Mouse (Mus musculus) heart, embryonic 16.5 days (tissue): ENCODE data around the gene Pias3. TPM values are rescaled to one million over a fixed set of nuclear protein-coding genes. Genes with fewer than 3 reads are reported as not detected.
A peak's percentile ranks its signal among the peaks of the same experiment; 100 is the strongest.
"Not testable (repeated sequence)": the region's sequence is repeated elsewhere in the genome, so short reads cannot be mapped to it uniquely, and the experiment has no call there.

Source experiments
- ATAC-seq: fragments of 200-750 bp; cut with Nextera tagmentation; replicated peaks from 2 replicates; pipeline ENCODE4 v1.8.0; 2017; ENCODE audit warnings: moderate number of reproducible peaks; ENCODE audit not compliant: insufficient read depth, low FRiP score; ENCODE audit errors: extremely low read depth
- H3K27ac ChIP-seq: fragments of 300-500 bp; sonication (generic); 2 replicates; pipeline ENCODE4 v1.5.1; 2014; ENCODE audit warnings: mild to moderate bottlenecking, low read length, control low read depth, moderate library complexity
- H3K27me3 ChIP-seq: fragments of 300-500 bp; sonication (generic); 2 replicates; pipeline ENCODE4 v1.6.1; 2014; ENCODE audit warnings: low read length, mixed read lengths; ENCODE audit not compliant: control insufficient read depth, insufficient read depth
- H3K36me3 ChIP-seq: fragments of 300-500 bp; sonication (generic); 2 replicates; pipeline ENCODE4 v1.6.1; 2014; ENCODE audit not compliant: control insufficient read depth, insufficient read depth
- H3K4me1 ChIP-seq: fragments of 300-500 bp; sonication (generic); 2 replicates; pipeline ENCODE4 v1.6.1; 2014; ENCODE audit warnings: low read length, mixed read lengths; ENCODE audit not compliant: control insufficient read depth, insufficient read depth
- H3K4me2 ChIP-seq: fragments of 300-500 bp; sonication (generic); 2 replicates; pipeline ENCODE4 v1.6.1; 2014; ENCODE audit warnings: low read depth, mild to moderate bottlenecking, control low read depth, low read length
- H3K4me3 ChIP-seq: fragments of 300-500 bp; sonication (generic); 2 replicates; pipeline ENCODE4 v1.5.1; 2014; ENCODE audit warnings: mild to moderate bottlenecking, control low read depth, low read length
- H3K9ac ChIP-seq: fragments of 300-500 bp; sonication (generic); 2 replicates; pipeline ENCODE4 v1.6.1; 2014; ENCODE audit warnings: low read length, control low read depth
- H3K9me3 ChIP-seq: fragments of 300-500 bp; sonication (generic); replicated peaks from 2 replicates; pipeline ENCODE4 v1.6.1; 2016; ENCODE audit warnings: low read length; ENCODE audit not compliant: control insufficient read depth
- WGBS: fragments of 180-500 bp; shearing (Covaris S2); extraction: QIAGEN DNeasy Blood & Tissue Kit; methylation state at CpG from one replicate; pipeline ENCODE4 v1.1.7; 2014; 5-methylcytosine and 5-hydroxymethylcytosine counted together
- polyA plus RNA-seq: library from polyadenylated mRNA; unstranded; fragments of >200 nt; fragmentation: Nextera tagmentation; extraction: Ambion mirVana; gene quantifications from 2 replicates; pipeline ENCODE4 v1.2.1, GENCODE M21; 2015

Pias3 gene
- 33.6 and 37.5 TPM in 2 replicates for polyA plus RNA-seq

DNA sequence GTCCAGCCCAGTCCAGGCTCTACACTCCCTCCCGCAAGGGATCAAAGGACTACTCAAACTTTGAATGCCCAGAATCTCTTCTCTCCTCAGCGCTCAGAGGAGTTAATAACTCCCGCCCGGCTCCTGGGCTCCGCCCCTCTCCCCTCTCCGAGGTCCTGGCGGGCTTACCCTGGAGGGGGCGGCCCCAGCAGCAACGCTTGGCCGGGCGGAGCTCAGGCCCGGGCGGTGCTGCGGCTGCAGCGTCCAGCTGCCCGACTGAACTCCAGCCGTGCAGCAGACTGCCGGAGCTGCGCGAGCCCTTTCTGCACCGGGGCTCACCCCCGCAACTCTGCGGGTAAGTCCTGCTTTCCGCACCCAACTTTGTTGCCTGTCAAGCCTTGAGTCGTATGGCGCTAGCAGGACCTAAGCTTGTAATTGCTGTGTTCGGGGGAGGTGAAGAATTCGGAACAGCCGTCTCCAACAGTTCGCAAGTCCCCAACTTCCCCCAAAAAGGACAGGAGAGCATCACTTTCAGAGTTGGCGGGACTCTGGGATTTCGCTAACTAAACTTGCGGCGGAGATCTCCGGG lies at the start of gene Pias3:
Gene Pias3 (plus strand): TSS at position 187 of the 568 bp plus-strand sequence.
- H3K4me3 ChIP-seq, result peak within 1 kb of the TSS; percentile 93
- H3K4me1 ChIP-seq, result peaks cover 21% of the 10 kb centered on the region
- peaks cover 16% of the 10 kb centered on the region for H3K36me3 ChIP-seq
- no peaks in the 10 kb centered on the region for H3K27me3 ChIP-seq
- peak; percentile 87 for ATAC-seq
- H3K9ac ChIP-seq, result peak within 1 kb of the TSS; percentile 95
- H3K27ac ChIP-seq, result peak within 1 kb of the TSS; percentile 95
- under 1% methylated on average over 34 of the region's 35 CpGs for WGBS
- no peaks in the 10 kb centered on the region for H3K9me3 ChIP-seq
- H3K4me2 ChIP-seq, result peak within 1 kb of the TSS; percentile 90

- Histone ChIP-seq H3K27me3 (no peaks in the 10 kb centered on the region), H3K4me1 (peaks cover 9% of the 10 kb centered on the region), H3K27ac (no peak overlapping the region), H3K36me3 (peaks cover 16% of the 10 kb centered on the region), H3K4me3 (no peak overlapping the region), H3K9ac (no peak overlapping the region), H3K9me3 (no peaks in the 10 kb centered on the region), H3K4me2 (no peak overlapping the region)
- 84% methylated on average over 3 of the region's 3 CpGs for WGBS
- ATAC-seq, result no peak
Measured at GRCm38 (mm10) chr3:96647365-96647764, 48.8 kb upstream of the Pias3 start.

GRCm38 (mm10) chr3:96660901-96661300 lies 35.3 kb upstream of the Pias3 start:
- no peaks in the 10 kb centered on the region for H3K9me3 ChIP-seq
- no peak overlapping the region for H3K4me3 ChIP-seq
- no peak for ATAC-seq
- H3K27ac ChIP-seq, result no peak overlapping the region
- H3K4me2 ChIP-seq, result no peak overlapping the region
- 71% methylated on average over 2 of the region's 2 CpGs for whole genome bisulfite sequencing
- H3K4me1 ChIP-seq, result peaks cover 9% of the 10 kb centered on the region
- no peaks in the 10 kb centered on the region for H3K27me3 ChIP-seq
- H3K9ac ChIP-seq, result no peak overlapping the region
- no peaks in the 10 kb centered on the region for H3K36me3 ChIP-seq

- Histone ChIP-seq H3K4me3 (no peak overlapping the region; the same call in 1 of the 2 replicates), H3K4me2 (peak overlapping the region; percentile 75), H3K4me1 (peaks cover 9% of the 10 kb centered on the region), H3K27ac (no peak overlapping the region), H3K9ac (no peak overlapping the region), H3K27me3 (no peaks in the 10 kb centered on the region), H3K9me3 (no peaks in the 10 kb centered on the region), H3K36me3 (no peaks in the 10 kb centered on the region)
- 49% methylated on average over 8 of the region's 8 CpGs for WGBS
- 0 out of 2 replicates have a peak, but pooled peaks have one; percentile 10 for ATAC-seq
Measured at GRCm38 (mm10) chr3:96662731-96663316, 33.4 kb upstream of the Pias3 start.

DNA sequence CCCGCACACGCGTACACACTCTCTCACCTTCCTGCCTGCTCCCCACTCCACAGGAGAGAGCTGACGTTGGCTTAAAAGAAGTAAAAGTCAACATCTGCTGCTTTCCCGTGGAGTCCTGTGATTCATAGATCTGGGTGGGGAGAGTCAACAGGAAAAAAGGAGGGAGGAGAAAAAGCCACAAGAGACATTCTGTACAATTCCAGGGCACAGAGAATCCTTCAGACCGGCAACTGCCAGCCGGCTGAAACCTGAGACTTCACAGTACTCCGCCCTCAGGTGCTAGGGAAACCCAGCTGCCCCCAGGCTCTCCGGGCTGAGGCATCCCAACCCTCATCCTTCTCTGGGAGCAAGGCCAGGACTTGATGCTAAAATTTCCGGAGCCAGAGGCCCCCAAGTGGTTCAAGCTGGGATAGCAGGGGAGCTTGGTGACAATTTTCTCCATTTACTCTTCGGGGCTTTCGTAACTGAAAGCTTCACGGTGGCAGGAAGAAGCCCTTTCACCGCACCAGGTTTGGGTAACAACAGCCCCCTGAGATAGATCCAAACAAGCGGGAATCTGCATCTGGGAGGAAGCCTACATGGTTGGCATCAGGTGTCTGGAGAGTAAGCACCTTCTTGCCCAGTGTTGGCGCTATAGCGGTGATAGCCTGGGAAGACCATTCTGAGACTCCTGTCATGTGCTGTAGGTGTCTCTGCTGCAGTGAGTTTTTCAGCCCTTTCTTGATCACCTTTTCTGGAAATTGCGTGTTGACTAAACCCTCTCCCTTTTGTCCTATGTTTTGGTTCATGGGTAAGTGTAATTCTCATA lies 32.5 kb upstream of the Pias3 start:
- Histone ChIP-seq H3K4me2 (peak overlapping the region; percentile 75), H3K9ac (peak overlapping the region; percentile 64), H3K4me3 (peak overlapping the region; percentile 45), H3K36me3 (no peaks in the 10 kb centered on the region), H3K4me1 (peaks cover 9% of the 10 kb centered on the region), H3K27ac (no peak overlapping the region), H3K27me3 (no peaks in the 10 kb centered on the region), H3K9me3 (no peaks in the 10 kb centered on the region)
- ATAC-seq, result peak; percentile 74
- 3% methylated on average over 18 of the region's 18 CpGs for WGBS

GRCm38 (mm10) chr3:96665732-96666363 lies 30.3 kb upstream of the Pias3 start:
- H3K36me3 ChIP-seq, H3K9ac ChIP-seq, H3K9me3 ChIP-seq, H3K4me2 ChIP-seq, H3K27me3 ChIP-seq, H3K4me3 ChIP-seq, ATAC-seq, H3K27ac ChIP-seq: not testable (repeated sequence)
- 85% methylated on average over 7 of the region's 7 CpGs for WGBS
- peaks cover 13% of the 10 kb centered on the region for H3K4me1 ChIP-seq

DNA sequence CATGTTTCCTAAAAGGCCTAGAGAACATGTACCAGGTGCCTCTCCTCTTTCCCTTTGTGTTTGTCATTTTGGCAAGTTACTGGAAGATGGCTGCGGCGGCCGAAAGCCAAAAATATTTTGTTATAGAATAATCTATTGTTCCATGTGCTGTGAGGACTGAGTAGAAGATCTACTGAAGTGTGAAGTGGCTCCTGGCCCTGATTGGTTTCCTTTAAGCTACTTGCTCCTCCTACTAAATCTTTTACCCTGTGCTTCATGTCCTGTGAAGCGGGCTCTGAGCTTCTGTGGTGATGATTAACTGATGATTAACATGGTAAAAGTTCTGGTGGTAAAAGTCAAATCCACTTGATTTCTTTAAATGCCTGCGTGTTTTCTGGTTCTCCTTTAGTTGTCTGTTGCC lies 29.3 kb upstream of the Pias3 start:
- ATAC-seq, result no peak
- 91% methylated on average over 5 of the region's 5 CpGs for WGBS
- H3K27me3 ChIP-seq, result no peaks in the 10 kb centered on the region
- no peak overlapping the region for H3K27ac ChIP-seq
- peaks cover 13% of the 10 kb centered on the region for H3K4me1 ChIP-seq
- H3K9me3 ChIP-seq, result no peaks in the 10 kb centered on the region
- H3K36me3 ChIP-seq, result no peaks in the 10 kb centered on the region
- H3K4me3 ChIP-seq, result no peak overlapping the region
- no peak overlapping the region for H3K9ac ChIP-seq
- H3K4me2 ChIP-seq, result no peak overlapping the region

- Histone ChIP-seq H3K4me2 (no peak overlapping the region), H3K4me1 (peaks cover 13% of the 10 kb centered on the region), H3K27ac (no peak overlapping the region), H3K9ac (no peak overlapping the region), H3K27me3 (no peaks in the 10 kb centered on the region), H3K9me3 (no peaks in the 10 kb centered on the region), H3K4me3 (no peak overlapping the region), H3K36me3 (no peaks in the 10 kb centered on the region)
- no peak for ATAC-seq
- 27% methylated on average over 1 of the region's 1 CpGs for WGBS
Measured at GRCm38 (mm10) chr3:96667316-96667715, 28.9 kb upstream of the Pias3 start.
